Mouse (Mus musculus) heart, embryonic 12.5 days (tissue): Measurements from ENCODE around the gene Pou5f2. TPM values are rescaled to one million over a fixed set of nuclear protein-coding genes. Genes with fewer than 3 reads are reported as not detected.

Experiments used
- ATAC-seq: fragments of 200-750 bp; cut with Nextera tagmentation; 2 replicates; pipeline ENCODE4 v1.8.0; 2017; ENCODE audit warnings: moderate TSS enrichment, moderate library complexity; ENCODE audit not compliant: insufficient number of reproducible peaks, low FRiP score
- H3K27ac ChIP-seq: fragments of 300-500 bp; sonication (generic); 2 replicates; pipeline ENCODE4 v1.5.1; 2016; ENCODE audit warnings: mild to moderate bottlenecking, moderate library complexity; ENCODE audit not compliant: poor library complexity, severe bottlenecking
- H3K27me3 ChIP-seq: fragments of 300-500 bp; sonication (generic); replicated peaks from 2 replicates; pipeline ENCODE4 v1.6.1; 2016; ENCODE audit warnings: mild to moderate bottlenecking, moderate library complexity
- H3K36me3 ChIP-seq: fragments of 300-500 bp; sonication (generic); 2 replicates; pipeline ENCODE4 v1.6.1; 2016; ENCODE audit warnings: mild to moderate bottlenecking, moderate library complexity
- H3K4me1 ChIP-seq: fragments of 300-500 bp; sonication (generic); replicated peaks from 2 replicates; pipeline ENCODE4 v1.6.1; 2016; ENCODE audit warnings: mild to moderate bottlenecking
- H3K4me2 ChIP-seq: fragments of 300-500 bp; sonication (generic); 2 replicates; pipeline ENCODE4 v1.6.1; 2016; ENCODE audit warnings: mild to moderate bottlenecking, moderate library complexity
- H3K4me3 ChIP-seq: fragments of 300-500 bp; sonication (generic); 2 replicates; pipeline ENCODE4 v1.5.1; 2016; ENCODE audit warnings: mild to moderate bottlenecking
- H3K9ac ChIP-seq: fragments of 300-500 bp; sonication (generic); 2 replicates; pipeline ENCODE4 v1.6.1; 2016; ENCODE audit warnings: mild to moderate bottlenecking, moderate library complexity
- H3K9me3 ChIP-seq: fragments of 300-500 bp; sonication (generic); replicated peaks from 2 replicates; pipeline ENCODE4 v1.6.1; 2016; ENCODE audit warnings: mild to moderate bottlenecking, moderate library complexity
- WGBS: fragments of 180-500 bp; shearing (Covaris S2); methylation state at CpG from one replicate; pipeline ENCODE4 v1.1.7; 2016; 5-methylcytosine and 5-hydroxymethylcytosine counted together
- polyA plus RNA-seq: library from polyadenylated mRNA; unstranded; fragments of >200 nt; fragmentation: Nextera tagmentation; extraction: Ambion mirVana; gene quantifications from 2 replicates; pipeline ENCODE4 v1.2.1, GENCODE M21; 2016

Pou5f2 gene
- polyA plus RNA-seq, 1 experiment from 2014 or later = 0.52 TPM

DNA sequence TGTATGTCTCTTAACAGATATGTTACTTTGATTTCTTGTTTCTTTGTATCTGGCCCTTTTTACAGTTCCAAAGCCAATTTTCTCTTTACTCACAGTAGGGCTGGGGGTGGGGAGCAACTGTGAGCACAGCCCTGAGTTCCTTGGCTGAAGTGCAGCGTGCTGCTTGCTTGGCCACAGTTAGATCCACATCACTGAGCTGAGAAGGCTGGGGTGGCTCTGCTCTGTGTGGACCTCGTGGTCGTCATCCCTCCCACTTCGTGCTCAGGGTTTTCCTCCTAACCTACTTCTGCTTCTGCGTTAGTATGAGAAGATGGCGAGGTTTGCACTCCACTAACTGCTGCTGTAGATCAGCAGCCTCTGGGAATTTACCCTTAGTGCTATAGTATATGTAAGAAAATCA is 18.5 kb downstream of the Pou5f2 start:
- Histone ChIP-seq H3K4me2 (no peak overlapping the region), H3K4me3 (no peak overlapping the region), H3K27me3 (no peaks in the 10 kb centered on the region), H3K36me3 (no peaks in the 10 kb centered on the region), H3K4me1 (peaks cover 3% of the 10 kb centered on the region; the same call in 1 of the 2 replicates), H3K9ac (no peak overlapping the region), H3K9me3 (no peaks in the 10 kb centered on the region), H3K27ac (no peak overlapping the region)
- no peak for ATAC-seq
- 64% methylated on average over 6 of the region's 6 CpGs for WGBS

DNA sequence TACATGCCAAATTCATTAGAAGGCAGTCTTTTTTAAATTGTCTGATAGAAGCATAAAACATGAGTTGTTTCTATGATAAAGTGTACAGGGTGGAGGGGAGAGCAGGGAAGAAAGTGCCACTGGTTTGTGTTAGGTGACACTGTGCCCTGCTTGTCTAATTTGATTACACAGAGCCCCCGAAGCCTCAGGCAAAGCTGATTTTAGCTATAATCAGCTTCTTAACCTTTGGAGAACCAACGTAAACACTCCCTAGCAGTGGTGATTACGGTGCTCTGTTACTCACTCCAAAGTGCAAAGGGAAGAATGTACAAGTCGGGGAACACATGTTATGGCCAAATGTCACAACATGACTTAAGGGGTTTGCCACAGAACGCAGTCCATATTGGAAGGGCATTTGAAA is 20.4 kb downstream of the Pou5f2 start:
- Histone ChIP-seq H3K9ac (no peak overlapping the region), H3K4me1 (peaks cover 3% of the 10 kb centered on the region; the same call in 1 of the 2 replicates), H3K27me3 (no peaks in the 10 kb centered on the region), H3K36me3 (no peaks in the 10 kb centered on the region), H3K27ac (no peak overlapping the region), H3K9me3 (no peaks in the 10 kb centered on the region), H3K4me2 (no peak overlapping the region), H3K4me3 (no peak overlapping the region)
- 26% methylated on average over 5 of the region's 5 CpGs for WGBS
- ATAC-seq = no peak

Other genes starting within 250 kb of the Pou5f2 start
- 5.0 and 6.7 TPM in 2 replicates for gene Nr2f1, start 174.9 kb downstream of the Pou5f2 start, polyA plus RNA-seq